Mouse (Mus musculus) lung, adult 2 months (tissue): ENCODE measurements around the gene Sbk3.

Source experiments
- CTCF ChIP-seq: fragments of 200-500 bp; IDR thresholded peaks from 2 replicates; pipeline ENCODE4 v1.5.1; 2011; ENCODE audit warnings: mild to moderate bottlenecking, low read length, control low read depth; ENCODE audit not compliant: insufficient read depth
- POLR2A ChIP-seq: fragments of 200-500 bp; IDR thresholded peaks from 2 replicates; pipeline ENCODE4 v1.6.1; 2011; ENCODE audit warnings: low read depth, mild to moderate bottlenecking, control low read depth, low read length, borderline replicate concordance; ENCODE audit errors: extremely low read depth

GRCm38 (mm10) chr7:5017352-5017751 lies 46.4 kb upstream of the Sbk3 start:
- TF ChIP-seq CTCF (no peak), POLR2A (no peak)
